Mouse (Mus musculus) C2C12 (cell line): Measurements from ENCODE around the gene Clca3b.

Source experiments
- CEBPB ChIP-seq: IDR thresholded peaks from one replicate; pipeline ENCODE4 v1.6.1; 2011; ENCODE audit warnings: low read depth, mild to moderate bottlenecking, control low read depth, moderate library complexity
- CTCF ChIP-seq: IDR thresholded peaks from one replicate; pipeline ENCODE4 v1.5.1; 2011; ENCODE audit not compliant: control insufficient read depth, insufficient read depth, insufficient read length
- MYOD1 ChIP-seq: IDR thresholded peaks from one replicate; pipeline ENCODE4 v1.6.1; 2011; ENCODE audit warnings: low read depth; ENCODE audit not compliant: control insufficient read depth, insufficient read length
- MYOG ChIP-seq: IDR thresholded peaks from one replicate; pipeline ENCODE4 v1.6.1; 2011; ENCODE audit not compliant: control insufficient read depth, insufficient read length; ENCODE audit errors: extremely low read depth
- USF1 ChIP-seq: IDR thresholded peaks from one replicate; pipeline ENCODE4 v1.6.1; 2011; ENCODE audit warnings: low read depth, mild to moderate bottlenecking, control low read depth, moderate library complexity

DNA sequence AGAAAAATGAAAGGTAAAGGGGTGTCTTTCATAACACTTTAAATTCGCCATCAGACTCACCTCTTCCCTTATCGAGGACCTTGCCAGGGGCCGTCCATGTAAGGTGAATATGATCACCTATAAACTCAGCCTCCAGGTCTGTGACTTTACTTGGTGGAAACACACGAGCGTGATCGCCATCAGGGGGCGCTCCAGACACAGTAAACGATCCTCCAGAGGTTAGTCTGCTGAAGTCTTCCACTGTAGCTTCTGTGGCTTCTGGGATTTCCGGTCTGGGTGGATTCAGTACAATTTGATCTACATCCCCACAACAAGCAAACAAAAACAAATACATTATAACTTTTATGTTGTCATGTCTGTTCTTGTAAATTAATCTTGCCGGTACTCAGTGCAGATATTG lies 24.0 kb downstream of the Clca3b start:
- TF ChIP-seq CTCF (peak; percentile 36), MYOG (no peak), CEBPB (no peak), USF1 (no peak), MYOD1 (no peak)
